Mouse (Mus musculus): ENCODE results near the gene Klk4.

The Klk4 gene

DNA sequence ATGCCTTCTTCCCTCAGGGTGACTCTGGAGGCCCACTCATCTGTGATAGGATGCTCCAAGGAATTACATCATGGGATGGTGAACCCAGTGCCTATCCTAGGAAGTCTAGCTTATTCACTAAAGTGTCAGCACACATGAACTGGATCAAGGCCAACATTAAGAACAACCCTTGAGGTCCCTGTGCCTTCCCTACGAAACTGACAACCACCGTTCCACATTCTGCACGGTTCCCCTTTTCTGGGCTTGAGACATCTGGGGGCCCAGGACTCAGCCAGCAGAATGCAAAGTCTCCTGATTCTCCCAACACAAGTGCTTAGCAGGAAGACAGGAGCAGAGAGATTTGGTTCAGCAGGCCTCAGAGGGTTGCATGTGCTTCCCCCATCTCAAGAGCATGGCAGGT is 39.6 kb downstream of the Klk4 start:
- no peak for DNase-seq

GRCm38 (mm10) chr7:43921087-43921486 is 40.1 kb downstream of the Klk4 start:
- DNase-seq, result no peak

- DNase-seq, result no peak
These were observed 41.0 kb downstream of the Klk4 start for GRCm38 (mm10) chr7:43921941-43922340.

DNA sequence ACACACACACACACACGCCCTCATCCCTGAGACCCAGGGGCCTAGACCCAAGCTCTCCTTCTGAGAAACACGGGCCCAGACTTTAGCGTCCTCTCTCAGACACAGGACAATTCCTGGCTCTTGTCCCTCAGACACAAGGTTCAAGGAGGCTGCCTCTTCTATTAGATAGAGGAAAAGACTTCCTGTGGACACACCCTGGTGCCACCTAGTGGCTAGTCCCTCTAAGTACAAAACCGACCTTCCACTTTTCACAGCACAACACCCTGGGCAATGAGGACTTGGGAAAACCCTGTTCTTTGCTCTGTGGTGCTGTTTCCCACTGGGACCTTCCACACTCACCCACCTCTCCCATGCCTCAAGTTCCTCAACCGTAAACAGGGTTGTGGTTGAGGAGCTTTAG is 45.0 kb downstream of the Klk4 start:
- no peak for DNase-seq

DNA sequence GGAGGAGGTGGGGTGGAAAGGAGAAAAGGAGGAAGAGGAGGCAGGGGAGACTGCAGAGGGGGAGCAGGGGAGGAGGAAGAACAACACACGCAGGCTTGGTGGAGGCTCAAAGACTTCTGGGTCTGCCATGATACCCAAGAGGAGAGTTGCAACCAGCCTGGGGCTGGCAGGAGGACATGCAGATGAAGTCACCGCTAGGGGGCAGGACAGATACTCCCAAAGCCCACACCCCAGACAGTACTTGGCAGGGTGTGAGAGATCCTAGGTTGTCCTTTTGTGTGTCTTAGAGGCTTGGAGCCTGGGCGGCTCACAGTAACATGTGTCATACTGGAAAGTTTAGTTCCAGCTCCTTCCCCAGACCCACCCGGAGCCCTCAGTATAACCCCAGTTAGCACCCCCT is 47.6 kb downstream of the Klk4 start:
- DNase-seq, result peak; percentile 65 to 67

DNA sequence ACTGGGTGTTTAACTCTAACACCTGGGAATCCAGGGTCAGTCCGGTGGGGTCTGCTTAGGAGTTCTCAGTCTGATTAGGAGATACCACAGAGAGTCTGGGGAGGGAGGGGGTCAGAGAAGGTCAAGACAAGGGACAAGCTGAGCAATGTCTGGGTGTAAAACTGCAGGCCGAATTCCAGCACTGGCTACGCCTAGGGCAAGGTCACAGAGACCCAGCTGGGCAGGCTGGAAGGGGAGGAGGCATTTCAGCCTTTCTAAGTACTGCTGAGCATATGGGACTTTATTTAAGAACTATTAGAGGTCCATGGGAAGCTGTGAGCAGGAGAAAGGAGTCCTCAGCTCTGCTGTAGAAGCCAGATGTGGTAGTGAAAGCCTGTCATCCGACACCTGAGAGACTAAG is 51.4 kb downstream of the Klk4 start:
- peak; percentile 11 to 51 for DNase-seq

- DNase-seq, result no peak
These were observed 52.5 kb downstream of the Klk4 start, which contains the start of gene Klk15 for GRCm38 (mm10) chr7:43933440-43933839. Gene Klk15 (plus strand): TSS chr7:43933740.

- DNase-seq, result peak; percentile 37 to 85
These were observed 53.8 kb downstream of the Klk4 start for GRCm38 (mm10) chr7:43934747-43935146.
